Mouse (Mus musculus): Measurements from ENCODE around the gene Agtrap. TPM values are rescaled to one million over a fixed set of nuclear protein-coding genes. Genes with fewer than 3 reads are reported as not detected.

The Agtrap gene
- total and polyA plus RNA-seq, 2 experiments from 2014 or later = 6.6 to 8.6 TPM

DNA sequence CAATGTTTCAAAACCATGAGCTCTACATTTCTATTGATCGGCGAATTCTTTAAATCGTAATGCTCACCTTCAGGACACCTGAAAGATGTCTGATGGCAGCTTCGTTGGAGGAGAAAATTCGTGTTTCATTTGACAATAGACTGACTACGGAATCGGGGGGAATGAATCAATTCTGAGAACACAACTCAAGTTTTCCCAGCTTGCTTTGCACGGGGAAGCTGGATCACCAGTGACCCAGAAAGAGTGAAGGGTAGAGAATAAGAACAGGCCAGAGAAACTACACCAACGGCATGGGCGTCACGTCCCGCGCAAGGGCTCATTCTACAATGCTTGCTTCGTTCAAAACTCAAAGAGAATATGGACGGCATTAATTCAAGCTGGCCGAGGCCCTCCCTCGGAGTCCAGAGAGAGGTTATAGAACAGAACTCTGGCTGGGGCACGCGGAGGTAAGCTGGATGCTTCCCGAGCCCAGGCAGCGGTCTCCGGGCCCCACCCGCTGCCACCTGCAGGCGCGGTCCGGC, 49.7 kb downstream of the Agtrap start:
- H3K9ac ChIP-seq (replicated peaks; ENCODE audit: low read length, poor library complexity, severe bottlenecking) = peak overlapping the region; percentile 91
- TF ChIP-seq CTCF (IDR thresholded peaks at IDR 0.05) = no peak
- no peaks in the 10 kb centered on the region for H3K27me3 ChIP-seq (ENCODE audit: insufficient read depth, low read length)
- peak; percentile 20 for DNase-seq (ENCODE audit: low spot score)
- peak overlapping the region; percentile 92 for H3K27ac ChIP-seq (ENCODE audit: low read depth, low read length)
- peak overlapping the region; percentile 83 for H3K4me3 ChIP-seq (ENCODE audit: low read depth, low read length)
- WGBS = 6% methylated on average over 26 of the region's 26 CpGs
- H3K4me2 ChIP-seq (ENCODE audit: low read depth, low read length, poor library complexity, severe bottlenecking) = peak overlapping the region; percentile 54
- H3K4me1 ChIP-seq (ENCODE audit: insufficient read depth, low read length) = peaks cover 20% of the 10 kb centered on the region
- H3K9me3 ChIP-seq (ENCODE audit: low read length) = no peaks in the 10 kb centered on the region
- no peak; the same call in 1 of the 2 replicates for ATAC-seq (ENCODE audit: low FRiP score)
- peaks cover 3% of the 10 kb centered on the region; the same call in 1 of the 2 replicates for H3K36me3 ChIP-seq (ENCODE audit: insufficient read depth, low read length)

DNA sequence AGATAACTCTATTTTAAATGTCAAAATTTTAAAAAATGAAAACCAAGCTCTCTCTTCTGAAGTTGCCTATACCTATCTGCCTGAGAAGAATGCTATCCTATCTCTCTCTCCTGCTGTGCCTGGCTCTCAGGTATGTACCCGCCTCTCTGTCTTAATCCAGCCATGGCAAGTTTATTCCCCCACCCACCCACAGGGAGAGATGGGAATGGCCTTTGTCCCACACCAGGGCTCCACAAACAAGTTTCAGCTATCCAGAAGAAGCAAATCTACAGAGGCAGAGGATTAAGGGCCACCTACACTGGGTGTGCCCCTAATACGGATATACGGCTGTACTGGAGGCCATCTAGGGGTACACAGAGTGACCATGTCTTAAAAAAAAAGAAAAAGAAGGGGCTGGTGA, 52.4 kb downstream of the Agtrap start:
- no peak overlapping the region for H3K4me2 ChIP-seq (ENCODE audit: low read depth, low read length, poor library complexity, severe bottlenecking)
- ATAC-seq (ENCODE audit: low FRiP score) (no peak), DNase-seq (ENCODE audit: low spot score) (no peak)
- no peak overlapping the region for H3K9ac ChIP-seq (replicated peaks; ENCODE audit: low read length, poor library complexity, severe bottlenecking)
- H3K4me3 ChIP-seq (ENCODE audit: low read depth, low read length) = no peak overlapping the region
- no peaks in the 10 kb centered on the region for H3K9me3 ChIP-seq (ENCODE audit: low read length)
- H3K27ac ChIP-seq (ENCODE audit: low read depth, low read length) = no peak overlapping the region
- peaks cover 9% of the 10 kb centered on the region; the same call in 1 of the 2 replicates for H3K4me1 ChIP-seq (ENCODE audit: insufficient read depth, low read length)
- no peaks in the 10 kb centered on the region for H3K27me3 ChIP-seq (ENCODE audit: insufficient read depth, low read length)
- H3K36me3 ChIP-seq (ENCODE audit: insufficient read depth, low read length) = no peaks in the 10 kb centered on the region
- 91% methylated on average over 3 of the region's 3 CpGs for WGBS
- TF ChIP-seq CTCF (IDR thresholded peaks at IDR 0.05) = no peak

DNA sequence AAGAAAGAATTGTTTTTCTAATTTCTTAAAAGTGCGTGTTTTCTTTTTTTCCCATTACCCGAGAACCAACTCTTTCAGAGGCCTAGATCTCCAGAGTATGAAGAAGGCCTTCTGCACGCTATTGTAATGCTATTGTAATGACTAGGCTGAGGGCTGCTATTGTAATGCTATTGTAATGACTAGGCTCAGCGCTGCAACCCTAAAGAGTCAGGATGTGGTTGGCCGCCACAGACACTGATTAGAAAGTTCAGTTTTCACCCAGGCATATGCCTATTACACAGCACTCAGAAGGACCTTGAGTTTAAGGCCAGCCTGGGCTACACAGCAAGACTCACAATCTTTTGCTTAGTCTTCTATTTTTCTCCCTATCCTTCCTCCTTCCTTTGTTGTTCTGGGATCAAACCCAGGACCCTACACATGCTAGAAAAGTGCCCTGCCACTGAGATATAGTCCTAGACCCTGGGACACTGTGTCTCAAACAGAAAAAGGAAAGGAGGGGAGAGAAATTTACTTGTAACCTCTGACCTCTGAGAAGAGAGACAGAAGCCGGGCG, 53.9 kb downstream of the Agtrap start:
- Histone ChIP-seq H3K4me2 (ENCODE audit: low read depth, low read length, poor library complexity, severe bottlenecking) (no peak overlapping the region), H3K27me3 (ENCODE audit: insufficient read depth, low read length) (no peaks in the 10 kb centered on the region), H3K4me1 (ENCODE audit: insufficient read depth, low read length) (0 out of 2 replicates have a peak, but pooled peaks cover 4% of the 10 kb centered on the region), H3K9me3 (ENCODE audit: low read length) (no peaks in the 10 kb centered on the region), H3K27ac (ENCODE audit: low read depth, low read length) (no peak overlapping the region), H3K36me3 (ENCODE audit: insufficient read depth, low read length) (peaks cover 6% of the 10 kb centered on the region; the same call in 1 of the 2 replicates), H3K9ac (replicated peaks; ENCODE audit: low read length, poor library complexity, severe bottlenecking) (no peak overlapping the region), H3K4me3 (ENCODE audit: low read depth, low read length) (no peak overlapping the region)
- no peak for ATAC-seq (ENCODE audit: low FRiP score)
- TF ChIP-seq CTCF (IDR thresholded peaks at IDR 0.05) = no peak
- DNase-seq (ENCODE audit: low spot score) = no peak
- WGBS = 62% methylated on average over 7 of the region's 7 CpGs

GRCm38 (mm10) chr4:148030506-148030905, 57.3 kb downstream of the Agtrap start:
- Histone ChIP-seq H3K4me2 (ENCODE audit: low read depth, low read length, poor library complexity, severe bottlenecking) (no peak overlapping the region), H3K36me3 (ENCODE audit: insufficient read depth, low read length) (peaks cover 27% of the 10 kb centered on the region), H3K27ac (ENCODE audit: low read depth, low read length) (no peak overlapping the region), H3K9me3 (ENCODE audit: low read length) (no peaks in the 10 kb centered on the region), H3K9ac (replicated peaks; ENCODE audit: low read length, poor library complexity, severe bottlenecking) (no peak overlapping the region), H3K4me1 (ENCODE audit: insufficient read depth, low read length) (no peaks in the 10 kb centered on the region), H3K27me3 (ENCODE audit: insufficient read depth, low read length) (no peaks in the 10 kb centered on the region), H3K4me3 (ENCODE audit: low read depth, low read length) (no peak overlapping the region)
- no peak for TF ChIP-seq CTCF (IDR thresholded peaks at IDR 0.05)
- WGBS = 85% methylated on average over 5 of the region's 5 CpGs
- ATAC-seq (ENCODE audit: low FRiP score) (no peak), DNase-seq (ENCODE audit: low spot score) (no peak)

DNA sequence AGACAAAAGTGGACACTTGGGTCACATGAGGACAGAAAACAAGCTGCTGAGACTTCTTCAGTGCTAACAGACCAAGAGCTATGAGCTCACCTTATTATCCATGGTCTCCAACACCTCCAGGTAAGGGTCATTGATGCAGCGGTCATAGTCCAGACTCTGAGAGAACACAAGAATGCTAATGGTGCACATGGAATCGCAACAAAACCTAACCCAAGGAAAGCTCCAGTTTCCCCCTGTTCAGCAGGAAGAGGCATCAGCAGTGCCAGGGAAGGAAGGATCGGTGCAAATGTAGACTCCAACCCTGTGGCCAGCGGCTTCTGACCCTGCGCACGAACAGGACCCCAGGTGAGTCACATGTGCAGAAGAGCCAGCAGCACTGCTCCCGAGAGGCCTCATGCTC, 58.5 kb downstream of the Agtrap start:
- H3K4me2 ChIP-seq (ENCODE audit: low read depth, low read length, poor library complexity, severe bottlenecking) = no peak overlapping the region
- 93% methylated on average over 7 of the region's 7 CpGs for WGBS
- H3K27me3 ChIP-seq (ENCODE audit: insufficient read depth, low read length) = no peaks in the 10 kb centered on the region
- H3K9ac ChIP-seq (replicated peaks; ENCODE audit: low read length, poor library complexity, severe bottlenecking) = no peak overlapping the region
- no peak overlapping the region for H3K4me3 ChIP-seq (ENCODE audit: low read depth, low read length)
- ATAC-seq (ENCODE audit: low FRiP score) = no peak
- no peaks in the 10 kb centered on the region for H3K4me1 ChIP-seq (ENCODE audit: insufficient read depth, low read length)
- no peaks in the 10 kb centered on the region for H3K9me3 ChIP-seq (ENCODE audit: low read length)
- peaks cover 39% of the 10 kb centered on the region for H3K36me3 ChIP-seq (ENCODE audit: insufficient read depth, low read length)
- H3K27ac ChIP-seq (ENCODE audit: low read depth, low read length) = no peak overlapping the region
- TF ChIP-seq CTCF (IDR thresholded peaks at IDR 0.05) = no peak
- DNase-seq (ENCODE audit: low spot score) = no peak

Other genes with a start within 250 kb of the Agtrap start
- gene Zfp933, start 239.7 kb downstream of the Agtrap start, total RNA-seq (2014; rRNA removed) = 11.2 and 12.9 TPM in 2 replicates
- gene Zfp933, start 239.7 kb downstream of the Agtrap start, polyA plus RNA-seq (2015; fragmentation: Nextera tagmentation; extraction: Ambion mirVana) = 4.2 and 5.5 TPM in 2 replicates
- gene Miip, start 219.2 kb downstream of the Agtrap start, total RNA-seq (2014; rRNA removed) = 24.1 and 36.5 TPM in 2 replicates
- 29.2 and 37.3 TPM in 2 replicates for gene Miip, start 219.2 kb downstream of the Agtrap start, polyA plus RNA-seq (2015; fragmentation: Nextera tagmentation; extraction: Ambion mirVana)
- 5.0 and 5.1 TPM in 2 replicates for gene Fv1, start 219.1 kb downstream of the Agtrap start, total RNA-seq (2014; rRNA removed)
- gene Fv1, start 219.1 kb downstream of the Agtrap start, polyA plus RNA-seq (2015; fragmentation: Nextera tagmentation; extraction: Ambion mirVana) = 3.1 and 3.4 TPM in 2 replicates
- 92.3 and 97.7 TPM in 2 replicates for gene Mfn2, start 183.3 kb downstream of the Agtrap start, total RNA-seq (2014; rRNA removed)
- 96.9 and 99.0 TPM in 2 replicates for gene Mfn2, start 183.3 kb downstream of the Agtrap start, polyA plus RNA-seq (2015; fragmentation: Nextera tagmentation; extraction: Ambion mirVana)
- gene Plod1, start 151.3 kb downstream of the Agtrap start, total RNA-seq (2014; rRNA removed) = 25.1 and 26.1 TPM in 2 replicates
- 20.0 and 20.2 TPM in 2 replicates for gene Plod1, start 151.3 kb downstream of the Agtrap start, polyA plus RNA-seq (2015; fragmentation: Nextera tagmentation; extraction: Ambion mirVana)
- gene 2510039O18Rik, start 147.1 kb downstream of the Agtrap start, total RNA-seq (2014; rRNA removed) = 56.8 and 68.3 TPM in 2 replicates
- 10.6 and 12.3 TPM in 2 replicates for gene 2510039O18Rik, start 147.1 kb downstream of the Agtrap start, polyA plus RNA-seq (2015; fragmentation: Nextera tagmentation; extraction: Ambion mirVana)
- gene Nppb, start 102.2 kb downstream of the Agtrap start, total RNA-seq (2014; rRNA removed) = not detected in 2 replicates
- 0.29 TPM in 1 of 2 replicates, not detected in the other for gene Nppb, start 102.2 kb downstream of the Agtrap start, polyA plus RNA-seq (2015; fragmentation: Nextera tagmentation; extraction: Ambion mirVana)
- 2.2 and 2.9 TPM in 2 replicates for gene Nppa, start 87.3 kb downstream of the Agtrap start, total RNA-seq (2014; rRNA removed)
- gene Nppa, start 87.3 kb downstream of the Agtrap start, polyA plus RNA-seq (2015; fragmentation: Nextera tagmentation; extraction: Ambion mirVana) = 4.5 and 6.1 TPM in 2 replicates
- 58.2 and 64.9 TPM in 2 replicates for gene Clcn6, start 49.2 kb downstream of the Agtrap start, total RNA-seq (2014; rRNA removed)
- 26.1 and 26.5 TPM in 2 replicates for gene Clcn6, start 49.2 kb downstream of the Agtrap start, polyA plus RNA-seq (2015; fragmentation: Nextera tagmentation; extraction: Ambion mirVana)
- 34.4 and 51.1 TPM in 2 replicates for gene Mthfr, start 49.0 kb downstream of the Agtrap start, total RNA-seq (2014; rRNA removed)
- gene Mthfr, start 49.0 kb downstream of the Agtrap start, polyA plus RNA-seq (2015; fragmentation: Nextera tagmentation; extraction: Ambion mirVana) = 10.1 and 12.4 TPM in 2 replicates
- gene Mad2l2, start 42.4 kb upstream of the Agtrap start, total RNA-seq (2014; rRNA removed) = 42.0 and 51.7 TPM in 2 replicates
- gene Mad2l2, start 42.4 kb upstream of the Agtrap start, polyA plus RNA-seq (2015; fragmentation: Nextera tagmentation; extraction: Ambion mirVana) = 84.0 and 89.1 TPM in 2 replicates
- gene Draxin, start 42.7 kb upstream of the Agtrap start, total RNA-seq (2014; rRNA removed) = 23.9 and 29.5 TPM in 2 replicates
- 4.3 and 5.0 TPM in 2 replicates for gene Draxin, start 42.7 kb upstream of the Agtrap start, polyA plus RNA-seq (2015; fragmentation: Nextera tagmentation; extraction: Ambion mirVana)
- gene Fbxo6, start 64.1 kb upstream of the Agtrap start, total RNA-seq (2014; rRNA removed) = 23.4 and 27.7 TPM in 2 replicates
- 23.6 and 25.8 TPM in 2 replicates for gene Fbxo6, start 64.1 kb upstream of the Agtrap start, polyA plus RNA-seq (2015; fragmentation: Nextera tagmentation; extraction: Ambion mirVana)
- 169 and 189 TPM in 2 replicates for gene Fbxo44, start 72.5 kb upstream of the Agtrap start, total RNA-seq (2014; rRNA removed)
- gene Fbxo44, start 72.5 kb upstream of the Agtrap start, polyA plus RNA-seq (2015; fragmentation: Nextera tagmentation; extraction: Ambion mirVana) = 107 and 116 TPM in 2 replicates
- gene Fbxo2, start 72.6 kb upstream of the Agtrap start, total RNA-seq (2014; rRNA removed) = 13.5 and 17.5 TPM in 2 replicates
- gene Fbxo2, start 72.6 kb upstream of the Agtrap start, polyA plus RNA-seq (2015; fragmentation: Nextera tagmentation; extraction: Ambion mirVana) = 17.0 and 18.1 TPM in 2 replicates
- gene Disp3, start 199.9 kb upstream of the Agtrap start, total RNA-seq (2014; rRNA removed) = 19.7 and 25.1 TPM in 2 replicates
- gene Disp3, start 199.9 kb upstream of the Agtrap start, polyA plus RNA-seq (2015; fragmentation: Nextera tagmentation; extraction: Ambion mirVana) = 6.8 and 7.8 TPM in 2 replicates